Mouse (Mus musculus) megakaryocyte-erythroid progenitor cell, adult 5-6 weeks (primary cell): Measurements from ENCODE around the gene 1700016C15Rik. TPM values are rescaled to one million over a fixed set of nuclear protein-coding genes. Genes with fewer than 3 reads are reported as not detected.

ENCODE experiments used
- ATAC-seq: replicated peaks from 2 replicates; pipeline ENCODE4 v1.8.0; 2016; ENCODE audit warnings: mild to moderate bottlenecking, inconsistent platforms; ENCODE audit not compliant: severe bottlenecking, poor library complexity, low FRiP score, low TSS enrichment
- total RNA-seq, 2 experiments: library from RNA; stranded (forward) in 1 of 2; stranded (reverse) in 1 of 2; fragments of 200-1000, 215-1000 nt in 1 of 2; fragments of >200 nt in 1 of 2; fragmentation: Nextera tagmentation in 1 of 2; gene quantifications; 2 replicates each; pipeline ENCODE4 v1.2.3; 2014 to 2017

1700016C15Rik gene
- total RNA-seq, 2 experiments from 2014 or later: not detected

- no peak for ATAC-seq
Observed at GRCm38 (mm10) chr1:177714397-177715012, 15.1 kb upstream of the 1700016C15Rik start.

- ATAC-seq: peak; percentile 66
Observed at GRCm38 (mm10) chr1:177716448-177716847, 13.2 kb upstream of the 1700016C15Rik start.

GRCm38 (mm10) chr1:177717057-177717835 lies 12.4 kb upstream of the 1700016C15Rik start:
- peak; percentile 58 for ATAC-seq

- ATAC-seq: no peak
Observed at GRCm38 (mm10) chr1:177718340-177719028, 11.1 kb upstream of the 1700016C15Rik start.

- no peak for ATAC-seq
Observed at GRCm38 (mm10) chr1:177719029-177719427, 10.6 kb upstream of the 1700016C15Rik start.

GRCm38 (mm10) chr1:177723786-177724185 lies 5.8 kb upstream of the 1700016C15Rik start:
- ATAC-seq: no peak

GRCm38 (mm10) chr1:177726870-177727269 lies 2.7 kb upstream of the 1700016C15Rik start:
- ATAC-seq: peak; percentile 82

- no peak for ATAC-seq
Observed at GRCm38 (mm10) chr1:177727883-177728525, 1.6 kb upstream of the 1700016C15Rik start.

- no peak for ATAC-seq
Observed at GRCm38 (mm10) chr1:177731973-177732372, 2.4 kb downstream of the 1700016C15Rik start.

GRCm38 (mm10) chr1:177737505-177738105 lies 8.0 kb downstream of the 1700016C15Rik start:
- ATAC-seq: peak; percentile 51

GRCm38 (mm10) chr1:177740707-177741106 lies 11.1 kb downstream of the 1700016C15Rik start:
- ATAC-seq: no peak

- ATAC-seq: no peak
Observed at GRCm38 (mm10) chr1:177742119-177742518, 12.5 kb downstream of the 1700016C15Rik start.

GRCm38 (mm10) chr1:177744521-177745325 lies 15.1 kb downstream of the 1700016C15Rik start:
- ATAC-seq: no peak

GRCm38 (mm10) chr1:177747869-177748540 lies 18.4 kb downstream of the 1700016C15Rik start:
- ATAC-seq: no peak

GRCm38 (mm10) chr1:177753496-177753895 lies 23.9 kb downstream of the 1700016C15Rik start:
- no peak for ATAC-seq

- ATAC-seq: no peak
Observed at GRCm38 (mm10) chr1:177757249-177757648, 27.6 kb downstream of the 1700016C15Rik start.

- ATAC-seq: no peak
Observed at GRCm38 (mm10) chr1:177768931-177769330, 39.3 kb downstream of the 1700016C15Rik start.

GRCm38 (mm10) chr1:177777397-177777796 lies 47.8 kb downstream of the 1700016C15Rik start:
- ATAC-seq: no peak
